Mouse (Mus musculus) thymus, postnatal 36 days (tissue): ENCODE data around the gene Cd9.
"Not testable (repeated sequence)": the region's sequence is repeated elsewhere in the genome, so short reads cannot be mapped to it uniquely, and the experiment has no call there.

ENCODE experiments used
- DNase-seq, 2 experiments: peaks; one replicate each; pipeline ENCODE4 v3.0.0; 2022; ENCODE audit warnings: mixed read lengths in 2 of 2

The Cd9 gene

GRCm38 (mm10) chr6:125498062-125498461 is 3.5 kb upstream of the Cd9 start:
- no peak for DNase-seq

GRCm38 (mm10) chr6:125496417-125496816 is 1.8 kb upstream of the Cd9 start:
- no peak for DNase-seq

DNA sequence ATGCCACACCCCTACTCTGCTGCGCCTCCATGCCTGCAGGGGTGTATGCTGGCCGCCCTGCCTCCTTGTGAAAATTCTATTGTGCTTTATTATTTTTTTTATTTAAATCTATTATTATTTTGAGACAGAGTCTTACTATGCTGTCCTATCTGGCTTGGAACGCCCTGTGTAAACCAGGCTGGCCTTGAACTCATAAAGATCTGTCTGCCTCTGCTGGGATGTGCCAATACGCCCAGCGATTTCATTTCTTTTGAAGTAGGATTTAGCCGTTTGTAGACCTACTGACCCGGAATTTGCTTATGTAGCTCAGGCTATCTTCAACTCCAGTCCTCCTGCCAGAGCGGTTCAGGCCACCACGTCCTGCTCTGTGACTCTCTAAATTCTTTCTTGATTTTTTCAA is 770 bp upstream of the Cd9 start:
- no peak for DNase-seq

DNA sequence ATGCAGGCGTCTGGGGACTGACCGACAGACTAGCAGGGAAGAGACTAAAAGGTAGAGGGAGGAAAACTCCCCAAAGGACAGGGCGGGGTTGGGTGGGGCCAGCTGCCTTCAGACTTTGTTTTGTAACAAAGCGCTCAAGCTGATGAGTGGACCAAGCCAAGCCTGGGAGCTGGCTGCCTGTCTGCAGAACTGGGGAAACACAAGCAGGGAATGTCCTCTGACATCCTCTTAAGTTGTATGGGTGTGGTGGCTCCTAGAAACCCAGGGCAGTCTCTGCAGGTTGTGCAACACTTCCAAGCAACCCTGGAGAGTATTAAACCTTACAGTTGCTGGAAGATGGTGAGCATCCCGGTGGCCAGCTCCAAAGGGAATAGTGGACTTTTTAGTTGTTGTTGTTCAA is 1.4 kb downstream of the Cd9 start:
- DNase-seq = no peak

DNA sequence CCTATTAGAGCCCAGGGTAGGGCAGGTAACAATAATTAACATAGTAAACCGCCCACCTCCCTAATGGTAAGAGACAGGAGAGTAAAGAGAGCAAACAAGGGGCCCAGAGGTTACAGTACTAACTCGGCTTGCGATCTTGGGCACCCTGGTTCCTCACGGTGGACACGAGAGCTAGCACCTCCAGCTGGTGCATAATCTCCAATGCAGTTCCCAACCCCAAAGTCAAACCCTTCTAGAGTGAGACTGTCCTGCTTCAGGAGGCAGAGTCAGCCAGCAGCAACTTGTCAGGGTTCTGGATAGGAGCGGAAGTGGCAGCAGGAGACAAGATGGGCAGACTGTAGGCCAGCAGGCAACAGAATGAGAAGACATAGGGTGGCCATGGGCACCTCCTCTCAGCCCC is 1.9 kb downstream of the Cd9 start:
- DNase-seq = no peak

GRCm38 (mm10) chr6:125492033-125492432 is 2.6 kb downstream of the Cd9 start:
- no peak for DNase-seq

GRCm38 (mm10) chr6:125491393-125491792 is 3.2 kb downstream of the Cd9 start:
- DNase-seq = no peak

- DNase-seq = no peak
Observed at GRCm38 (mm10) chr6:125489881-125490559, 4.6 kb downstream of the Cd9 start.

GRCm38 (mm10) chr6:125485589-125485988 is 9.0 kb downstream of the Cd9 start:
- no peak for DNase-seq

GRCm38 (mm10) chr6:125484721-125485120 is 9.9 kb downstream of the Cd9 start:
- DNase-seq = no peak

- DNase-seq = not testable (repeated sequence)
Observed at GRCm38 (mm10) chr6:125484313-125484660, 10.3 kb downstream of the Cd9 start.

DNA sequence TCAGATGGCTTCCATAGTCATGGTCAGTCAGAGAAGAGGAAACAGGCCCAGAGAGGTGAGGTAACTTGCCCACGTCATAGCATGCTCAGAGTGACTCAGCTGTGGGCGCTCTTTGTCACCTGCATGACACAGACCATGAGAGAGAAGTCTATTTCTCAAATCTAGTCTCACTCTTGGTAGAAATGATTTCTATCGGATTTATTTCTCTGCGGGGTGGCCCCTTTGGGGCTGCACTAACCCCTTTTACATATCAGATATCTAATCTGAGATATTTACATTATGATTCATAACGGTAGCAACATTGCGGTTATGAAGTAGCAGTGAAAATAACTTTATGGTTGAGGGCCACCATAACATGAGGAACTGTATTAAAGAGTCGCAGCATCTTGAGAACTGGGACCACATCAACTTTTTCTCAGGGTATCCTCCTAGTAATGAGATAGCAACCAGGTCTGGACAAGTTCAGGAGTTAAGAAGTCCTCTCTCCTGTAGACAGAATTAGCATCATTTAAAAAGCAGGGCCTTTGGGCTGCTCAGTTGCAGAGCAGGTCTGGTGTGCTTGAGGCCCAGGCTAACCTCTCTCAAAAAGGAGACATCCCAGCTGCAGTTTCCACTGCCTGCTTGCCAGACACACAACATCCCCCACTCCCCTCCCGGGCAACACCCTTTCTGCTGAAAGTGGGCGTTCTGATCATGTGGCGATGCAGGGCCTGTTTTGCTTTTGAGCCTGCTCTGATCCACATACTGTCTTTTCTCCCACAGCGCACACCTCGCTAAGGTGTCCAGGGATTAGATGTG is 10.9 kb downstream of the Cd9 start:
- no peak for DNase-seq

GRCm38 (mm10) chr6:125482427-125482831 is 12.2 kb downstream of the Cd9 start:
- DNase-seq = peak; percentile 27 to 32

DNA sequence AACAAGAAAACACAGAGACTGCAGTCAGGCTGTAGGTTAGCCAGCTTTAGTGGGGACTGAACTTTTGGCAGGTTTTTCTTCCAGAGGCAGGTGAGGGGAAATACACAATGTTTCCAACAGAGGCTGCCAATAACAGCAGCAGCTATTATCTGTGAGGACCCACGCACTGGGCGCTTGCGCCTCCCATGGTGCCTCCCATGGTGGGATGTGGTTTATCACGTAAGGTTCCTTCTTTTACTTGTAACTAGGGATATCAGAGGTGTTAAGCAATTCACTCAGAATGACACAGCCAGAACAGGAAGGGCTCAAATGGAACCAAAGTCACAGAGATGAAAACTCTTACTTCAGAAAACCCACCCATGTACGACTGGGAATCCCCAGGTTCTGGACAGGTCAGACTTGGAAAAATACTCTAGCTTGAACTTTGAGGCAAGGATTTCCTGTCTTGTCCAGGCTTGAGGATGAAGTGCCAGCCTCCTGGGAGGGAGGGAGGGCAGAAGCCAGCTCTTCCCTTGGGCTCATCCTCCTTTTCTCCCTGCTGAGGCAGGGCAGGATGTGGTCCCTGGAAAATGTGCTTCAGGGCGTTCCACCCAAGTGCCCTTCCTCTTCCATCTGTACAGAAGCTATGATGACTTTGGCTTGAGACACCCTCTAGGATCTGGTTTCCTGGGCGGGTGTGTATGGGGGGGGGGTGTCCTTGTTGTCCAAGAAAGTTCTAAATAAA is 12.8 kb downstream of the Cd9 start:
- DNase-seq = no peak

- peak; percentile 45 to 51 for DNase-seq
Observed at GRCm38 (mm10) chr6:125480396-125481361, 13.9 kb downstream of the Cd9 start.

GRCm38 (mm10) chr6:125479359-125479758 is 15.2 kb downstream of the Cd9 start:
- no peak for DNase-seq

DNA sequence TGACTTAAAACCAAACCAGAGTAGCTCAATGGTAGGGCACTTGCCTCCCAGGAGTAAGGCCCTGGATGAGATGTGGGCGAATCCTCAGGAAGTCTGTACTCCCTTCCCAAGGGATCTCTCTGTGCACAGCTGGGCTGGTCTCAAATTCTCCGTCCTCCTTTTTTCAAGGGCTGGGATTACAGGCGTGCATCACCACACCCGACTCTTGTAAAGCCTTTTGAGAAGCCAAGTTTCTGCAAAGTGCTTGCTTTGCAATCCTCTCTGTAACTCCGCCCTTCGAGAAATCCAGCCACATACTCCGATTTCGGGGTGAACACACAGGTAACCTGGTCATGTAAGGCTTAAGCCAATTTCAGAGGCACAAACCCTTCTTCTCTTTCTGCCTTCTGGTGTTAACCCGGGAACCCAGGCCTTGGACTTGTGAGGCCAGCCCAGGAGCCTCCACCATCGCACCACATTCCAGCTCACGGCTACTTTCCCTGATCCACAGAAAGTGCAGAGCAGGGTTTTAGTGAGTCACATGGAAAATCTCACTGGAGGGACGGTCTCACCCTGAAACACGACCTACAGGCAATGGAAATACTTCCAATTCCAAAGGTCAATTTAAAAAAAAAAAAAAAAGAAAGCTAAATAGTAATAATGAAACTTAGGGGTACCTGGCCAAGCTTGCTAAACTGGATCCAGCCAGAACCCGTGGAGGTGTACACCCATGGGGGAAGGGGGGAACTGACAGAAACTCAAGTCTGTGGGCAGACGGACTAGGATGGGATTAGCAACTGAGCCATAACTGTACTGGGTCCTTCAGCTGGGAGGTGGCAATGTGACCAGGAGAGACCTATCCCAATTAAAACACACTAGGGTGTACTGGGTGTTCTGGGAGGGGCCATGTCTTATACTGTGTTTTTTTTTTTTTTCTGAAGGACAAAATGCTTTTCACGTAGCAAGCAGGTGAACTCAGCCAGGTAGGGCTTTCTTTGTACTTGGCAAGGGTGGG is 16.2 kb downstream of the Cd9 start:
- no peak for DNase-seq

DNA sequence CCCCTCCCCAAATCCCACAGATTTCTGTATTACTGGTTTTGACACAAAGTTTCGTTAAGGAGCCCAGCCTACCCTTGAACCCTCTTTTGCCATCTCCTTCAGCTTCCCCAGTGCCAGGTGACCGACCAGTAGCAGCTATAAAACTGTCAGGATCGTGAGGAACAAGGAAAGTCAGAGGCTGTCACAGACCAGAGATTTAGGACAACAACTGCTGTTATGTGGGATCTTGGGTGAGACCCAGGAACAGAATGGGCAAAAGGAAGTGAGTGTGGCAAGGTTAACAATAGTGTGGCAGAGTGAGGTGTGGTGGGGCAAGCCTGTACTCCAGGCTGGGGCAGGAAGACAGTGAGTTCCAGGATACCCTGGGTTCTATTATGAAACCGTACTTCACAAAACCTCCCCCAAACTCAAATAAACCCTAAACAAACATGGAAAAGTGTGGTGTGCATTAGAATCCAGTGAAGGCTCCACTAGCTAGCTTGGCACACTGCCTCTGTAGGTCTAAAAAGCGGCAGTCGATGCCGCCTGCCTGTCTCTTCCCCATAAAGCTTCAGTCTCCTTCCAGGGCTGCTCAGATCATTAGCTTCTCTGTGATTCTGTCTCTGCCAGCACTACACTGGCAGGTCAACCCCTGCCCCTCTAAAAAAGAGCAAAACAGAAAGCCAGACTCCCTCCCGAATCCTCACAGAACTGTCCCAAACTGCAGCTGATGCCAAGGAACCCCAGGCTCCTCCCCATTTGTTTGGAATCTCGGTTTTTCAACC is 17.6 kb downstream of the Cd9 start:
- DNase-seq = no peak

- no peak for DNase-seq
Observed at GRCm38 (mm10) chr6:125476090-125476489, 18.5 kb downstream of the Cd9 start.

DNA sequence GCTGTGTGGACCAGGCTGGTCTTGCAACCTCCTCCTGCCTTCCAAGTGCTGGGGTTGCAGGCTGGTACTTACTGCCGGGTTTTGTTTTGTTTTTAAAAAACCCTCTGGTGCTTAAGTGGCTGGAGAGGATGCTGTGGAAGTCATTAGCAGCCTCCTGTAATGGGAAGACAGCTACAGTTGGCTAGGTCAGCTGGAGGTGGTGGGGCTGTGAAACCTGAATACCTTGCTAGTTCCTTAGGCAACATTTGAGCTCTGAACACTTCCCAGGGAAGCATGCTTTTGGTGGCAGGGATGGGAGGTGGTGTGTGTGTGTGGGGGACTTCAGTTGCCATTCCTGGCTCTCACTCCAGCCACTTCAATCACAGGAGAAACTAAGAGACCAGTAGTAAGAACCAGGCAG is 19.4 kb downstream of the Cd9 start:
- no peak for DNase-seq

DNA sequence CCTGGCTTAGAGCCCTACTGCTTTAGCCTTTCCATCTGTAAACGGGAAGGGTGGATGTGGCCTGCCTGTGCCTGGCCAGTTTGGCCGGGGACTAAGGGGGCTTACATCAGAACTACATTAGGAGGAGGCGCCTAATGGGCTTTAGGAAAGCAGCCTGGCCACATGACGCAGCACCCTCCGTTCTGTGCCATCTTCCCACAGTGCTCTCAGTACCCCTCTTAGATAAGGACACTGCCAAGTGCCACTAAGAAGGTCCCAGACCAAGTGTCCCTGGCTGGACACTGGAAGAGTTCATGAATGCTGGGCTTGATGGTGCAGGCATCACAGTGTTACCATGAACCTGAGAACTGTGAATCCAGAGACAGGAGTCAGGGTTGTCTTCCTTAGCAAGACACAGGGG is 20.7 kb downstream of the Cd9 start:
- DNase-seq = no peak
